Mouse (Mus musculus) thymus, postnatal 0 days (tissue): ENCODE results near the gene Gcgr. TPM values are rescaled to one million over a fixed set of nuclear protein-coding genes. Genes with fewer than 3 reads are reported as not detected.
"Not testable (repeated sequence)": the region's sequence is repeated elsewhere in the genome, so short reads cannot be mapped to it uniquely, and the experiment has no call there.

Source experiments
- DNase-seq: peaks from one replicate; pipeline ENCODE4 v3.0.0-alpha.2; 2015; ENCODE audit warnings: low spot score
- polyA plus RNA-seq: library from polyadenylated mRNA; unstranded; fragments of >200 nt; fragmentation: Nextera tagmentation; extraction: Ambion mirVana; gene quantifications from 2 replicates; pipeline ENCODE4 v1.2.1, GENCODE M21; 2015

Gene Gcgr
- polyA plus RNA-seq, 1 experiment from 2014 or later: 0.18 TPM

- no peak for DNase-seq
These were observed 24.8 kb upstream of the Gcgr start for GRCm38 (mm10) chr11:120505661-120506060.

GRCm38 (mm10) chr11:120506899-120507298 is 23.6 kb upstream of the Gcgr start:
- peak; percentile 46 for DNase-seq

GRCm38 (mm10) chr11:120507611-120508289 is 22.7 kb upstream of the Gcgr start:
- DNase-seq: no peak

- DNase-seq: no peak
These were observed 22.1 kb upstream of the Gcgr start for GRCm38 (mm10) chr11:120508290-120508870.

GRCm38 (mm10) chr11:120509940-120510339 is 20.6 kb upstream of the Gcgr start:
- DNase-seq: peak; percentile 20

GRCm38 (mm10) chr11:120510375-120511030 is 20.0 kb upstream of the Gcgr start:
- DNase-seq: peak; percentile 76

GRCm38 (mm10) chr11:120512790-120513453 is 17.6 kb upstream of the Gcgr start:
- no peak for DNase-seq

- not testable (repeated sequence) for DNase-seq
These were observed 16.2 kb upstream of the Gcgr start for GRCm38 (mm10) chr11:120514262-120514661.

GRCm38 (mm10) chr11:120515611-120516010 is 14.9 kb upstream of the Gcgr start:
- DNase-seq: peak; percentile 68

GRCm38 (mm10) chr11:120517147-120517546 is 13.4 kb upstream of the Gcgr start:
- no peak for DNase-seq

- DNase-seq: no peak
These were observed 12.5 kb upstream of the Gcgr start for GRCm38 (mm10) chr11:120518027-120518426.

- DNase-seq: no peak
These were observed 11.9 kb upstream of the Gcgr start for GRCm38 (mm10) chr11:120518558-120518957.

- no peak for DNase-seq
These were observed 10.8 kb upstream of the Gcgr start for GRCm38 (mm10) chr11:120519738-120520137.

GRCm38 (mm10) chr11:120520498-120520897 is 10.0 kb upstream of the Gcgr start:
- no peak for DNase-seq

GRCm38 (mm10) chr11:120520967-120521540 is 9.4 kb upstream of the Gcgr start:
- DNase-seq: no peak

- no peak for DNase-seq
These were observed 7.9 kb upstream of the Gcgr start for GRCm38 (mm10) chr11:120522581-120522980.

- no peak for DNase-seq
These were observed 4.5 kb upstream of the Gcgr start for GRCm38 (mm10) chr11:120525959-120526358.

- no peak for DNase-seq
These were observed 2.7 kb upstream of the Gcgr start for GRCm38 (mm10) chr11:120527690-120528354.

- no peak for DNase-seq
These were observed 1.6 kb upstream of the Gcgr start for GRCm38 (mm10) chr11:120528903-120529302.

GRCm38 (mm10) chr11:120531646-120532045 is 1.1 kb downstream of the Gcgr start:
- no peak for DNase-seq

- DNase-seq: no peak
These were observed 3.6 kb downstream of the Gcgr start for GRCm38 (mm10) chr11:120534093-120534492.
